Mouse (Mus musculus): Measurements from ENCODE around the gene Csnk1e.

GRCm38 (mm10) chr15:79392527-79392926, 62.8 kb downstream of the Csnk1e start:
- TF ChIP-seq CTCF (IDR thresholded peaks at IDR 0.05; ENCODE audit: control insufficient read depth, insufficient read depth, insufficient replicate concordance, low read depth, low read length) = no peak
- no peak for TF ChIP-seq POLR2A (IDR thresholded peaks at IDR 0.05; ENCODE audit: control insufficient read depth, low read depth, low read length)

Data from testis, adult 2 months (tissue).